Mouse (Mus musculus) forebrain, embryonic 16.5 days (tissue): ENCODE results near the gene Psmd4. TPM values are rescaled to one million over a fixed set of nuclear protein-coding genes. Genes with fewer than 3 reads are reported as not detected.

Experiments used
- ATAC-seq: fragments of 200-750 bp; cut with Nextera tagmentation; 2 replicates; pipeline ENCODE4 v1.8.0; 2017; ENCODE audit warnings: mild to moderate bottlenecking, moderate library complexity
- H3K27ac ChIP-seq: fragments of 300-500 bp; sonication (generic); 2 replicates; pipeline ENCODE4 v1.5.1; 2014; ENCODE audit warnings: low read length, control low read depth
- H3K27me3 ChIP-seq: fragments of 300-500 bp; sonication (generic); replicated peaks from 2 replicates; pipeline ENCODE4 v1.6.1; 2014; ENCODE audit warnings: low read length; ENCODE audit not compliant: control insufficient read depth, insufficient read depth
- H3K36me3 ChIP-seq: fragments of 300-500 bp; sonication (generic); 2 replicates; pipeline ENCODE4 v1.6.1; 2014; ENCODE audit not compliant: control insufficient read depth, insufficient read depth
- H3K4me1 ChIP-seq: fragments of 300-500 bp; sonication (generic); replicated peaks from 2 replicates; pipeline ENCODE4 v1.6.1; 2014; ENCODE audit warnings: low read length; ENCODE audit not compliant: control insufficient read depth, insufficient read depth
- H3K4me2 ChIP-seq: fragments of 300-500 bp; sonication (generic); 2 replicates; pipeline ENCODE4 v1.6.1; 2014; ENCODE audit warnings: mild to moderate bottlenecking, low read length, control low read depth
- H3K4me3 ChIP-seq: fragments of 300-500 bp; sonication (generic); replicated peaks from 2 replicates; pipeline ENCODE4 v1.5.1; 2014; ENCODE audit warnings: mild to moderate bottlenecking, low read length, control low read depth
- H3K9ac ChIP-seq: fragments of 300-500 bp; sonication (generic); replicated peaks from 2 replicates; pipeline ENCODE4 v1.6.1; 2014; ENCODE audit warnings: low read depth, low read length, control low read depth
- H3K9me3 ChIP-seq: fragments of 300-500 bp; sonication (generic); 2 replicates; pipeline ENCODE4 v1.6.1; 2016; ENCODE audit warnings: low read length; ENCODE audit not compliant: control insufficient read depth
- WGBS: fragments of 180-500 bp; shearing (Covaris S2); extraction: QIAGEN DNeasy Blood & Tissue Kit; methylation state at CpG from one replicate; pipeline ENCODE4 v1.1.7; 2014; 5-methylcytosine and 5-hydroxymethylcytosine counted together
- polyA plus RNA-seq: library from polyadenylated mRNA; unstranded; fragments of >200 nt; fragmentation: Nextera tagmentation; extraction: Ambion mirVana; gene quantifications from 2 replicates; pipeline ENCODE4 v1.2.1, GENCODE M21; 2015

Psmd4 gene
- polyA plus RNA-seq, 1 experiment from 2014 or later = 291 TPM

DNA sequence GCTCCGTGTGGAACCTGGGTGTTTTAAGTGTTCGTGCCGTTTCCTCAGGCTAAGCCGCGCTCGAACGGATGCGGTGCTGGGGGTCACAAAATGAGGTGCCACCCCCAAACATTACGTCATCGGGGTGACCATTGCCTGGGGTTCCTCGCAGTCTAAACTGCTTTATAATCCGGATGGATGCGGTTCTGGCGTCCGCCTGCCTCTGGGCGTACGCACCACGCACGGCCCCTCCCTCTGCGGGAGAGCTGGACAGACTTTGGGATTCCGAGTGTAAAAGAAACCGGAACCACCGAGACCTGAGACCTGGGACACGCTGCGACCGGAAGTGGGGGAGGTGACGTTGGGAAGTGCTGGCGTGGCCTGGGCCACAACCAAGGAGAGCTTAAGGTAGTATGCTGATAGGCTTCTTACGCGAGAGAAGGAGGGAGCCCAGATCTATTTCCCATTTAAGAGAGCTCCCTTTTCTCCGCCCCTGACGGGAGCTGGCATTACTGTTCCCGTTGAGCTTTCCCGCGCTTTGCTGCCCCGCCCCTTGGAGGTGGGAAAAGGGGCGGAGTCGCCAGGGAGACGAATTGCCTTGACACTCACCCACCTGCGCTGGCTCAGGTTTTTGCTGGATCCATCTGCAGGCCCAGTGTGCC, 26.4 kb downstream of the Psmd4 start:
- Histone ChIP-seq H3K27ac (peak overlapping the region; percentile 97), H3K27me3 (no peaks in the 10 kb centered on the region), H3K9me3 (no peaks in the 10 kb centered on the region), H3K4me2 (peak overlapping the region; percentile 82), H3K4me3 (peak overlapping the region; percentile 86), H3K4me1 (peaks cover 24% of the 10 kb centered on the region), H3K36me3 (peaks cover 12% of the 10 kb centered on the region), H3K9ac (peak overlapping the region; percentile 75)
- under 1% methylated on average over 40 of the region's 40 CpGs for WGBS
- peak; percentile 61 for ATAC-seq

DNA sequence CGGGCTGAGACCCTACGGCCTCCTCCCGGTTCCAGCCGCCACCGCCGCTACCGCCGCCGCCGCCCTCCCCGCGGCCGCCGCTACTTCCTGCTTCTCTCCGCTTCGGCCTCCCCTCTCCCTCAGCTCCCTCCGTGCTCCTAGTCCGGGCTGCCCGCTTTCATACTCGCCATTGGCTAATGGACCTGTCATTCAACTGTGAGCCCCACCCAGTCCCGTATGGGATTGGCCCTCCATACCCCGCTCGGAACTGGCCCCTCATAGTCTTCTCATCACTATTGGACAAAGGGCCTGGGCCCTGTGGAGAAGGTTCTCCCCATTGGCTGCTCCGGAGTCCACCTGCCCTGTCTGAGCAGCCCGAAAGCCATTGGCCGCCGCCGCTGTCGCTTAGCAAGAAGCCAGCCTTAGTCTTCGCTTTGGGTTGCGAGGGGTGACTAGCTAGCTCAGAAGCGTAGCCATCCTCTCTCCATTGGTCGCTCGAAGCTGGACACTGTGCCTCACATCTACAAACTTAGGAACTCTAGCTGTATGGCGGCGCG, 27.0 kb downstream of the Psmd4 start, which contains the start of gene Zfp687:
TSS of gene Zfp687 (minus strand) at position 112 of the 536 bp plus-strand sequence.
- WGBS = 0% methylated on average over 36 of the region's 37 CpGs
- Histone ChIP-seq H3K27ac (peak within 1 kb of the TSS; percentile 97), H3K36me3 (peaks cover 17% of the 10 kb centered on the region), H3K9ac (peak within 1 kb of the TSS; percentile 76), H3K4me2 (peak within 1 kb of the TSS; percentile 82), H3K4me3 (peak within 1 kb of the TSS; percentile 86), H3K27me3 (no peaks in the 10 kb centered on the region), H3K9me3 (no peaks in the 10 kb centered on the region), H3K4me1 (peaks cover 24% of the 10 kb centered on the region)
- ATAC-seq = peak; percentile 99

DNA sequence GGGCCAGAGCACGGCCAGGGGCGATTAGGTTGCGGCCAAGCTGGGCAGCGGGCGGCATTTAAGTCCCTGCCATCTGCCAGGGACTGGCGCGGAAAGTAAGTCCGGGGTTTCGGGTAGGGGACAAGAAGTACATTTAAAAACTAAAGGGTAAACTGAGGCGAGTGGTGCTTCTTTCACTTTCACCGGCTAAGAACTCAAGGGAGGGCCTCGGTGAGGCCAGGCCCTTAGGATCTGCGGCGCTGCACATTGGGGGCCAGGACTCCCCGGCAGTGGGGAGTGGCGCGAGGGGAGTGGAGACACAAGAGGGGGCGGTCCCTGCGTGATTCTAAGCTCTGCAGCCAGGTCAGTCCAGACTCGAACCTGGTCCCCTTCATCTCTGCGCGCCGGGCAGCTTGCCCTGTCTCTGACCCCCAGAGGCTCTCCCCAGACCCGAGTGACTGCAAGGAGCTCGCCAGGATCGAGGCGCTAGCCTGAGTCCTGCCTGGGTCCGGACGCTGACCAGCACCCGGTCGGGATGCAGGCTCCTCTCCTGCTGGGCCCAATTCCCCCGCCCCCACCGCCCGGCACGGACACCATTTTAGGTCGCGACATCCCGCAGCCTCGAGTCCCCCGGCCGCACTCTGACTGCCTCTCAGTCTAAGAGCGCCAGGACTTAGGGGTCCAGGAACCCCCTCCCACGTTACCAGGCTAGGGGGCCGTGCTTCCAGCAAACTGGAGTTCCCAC, 27.8 kb downstream of the Psmd4 start:
- Histone ChIP-seq H3K27ac (peak overlapping the region; percentile 69), H3K36me3 (peaks cover 17% of the 10 kb centered on the region), H3K4me3 (peak overlapping the region; percentile 86), H3K27me3 (no peaks in the 10 kb centered on the region), H3K9ac (peak overlapping the region; percentile 76), H3K4me2 (peak overlapping the region; percentile 76), H3K4me1 (peaks cover 24% of the 10 kb centered on the region), H3K9me3 (no peaks in the 10 kb centered on the region)
- peak; percentile 2; the same call in 1 of the 2 replicates for ATAC-seq
- WGBS = under 1% methylated on average over 44 of the region's 44 CpGs

DNA sequence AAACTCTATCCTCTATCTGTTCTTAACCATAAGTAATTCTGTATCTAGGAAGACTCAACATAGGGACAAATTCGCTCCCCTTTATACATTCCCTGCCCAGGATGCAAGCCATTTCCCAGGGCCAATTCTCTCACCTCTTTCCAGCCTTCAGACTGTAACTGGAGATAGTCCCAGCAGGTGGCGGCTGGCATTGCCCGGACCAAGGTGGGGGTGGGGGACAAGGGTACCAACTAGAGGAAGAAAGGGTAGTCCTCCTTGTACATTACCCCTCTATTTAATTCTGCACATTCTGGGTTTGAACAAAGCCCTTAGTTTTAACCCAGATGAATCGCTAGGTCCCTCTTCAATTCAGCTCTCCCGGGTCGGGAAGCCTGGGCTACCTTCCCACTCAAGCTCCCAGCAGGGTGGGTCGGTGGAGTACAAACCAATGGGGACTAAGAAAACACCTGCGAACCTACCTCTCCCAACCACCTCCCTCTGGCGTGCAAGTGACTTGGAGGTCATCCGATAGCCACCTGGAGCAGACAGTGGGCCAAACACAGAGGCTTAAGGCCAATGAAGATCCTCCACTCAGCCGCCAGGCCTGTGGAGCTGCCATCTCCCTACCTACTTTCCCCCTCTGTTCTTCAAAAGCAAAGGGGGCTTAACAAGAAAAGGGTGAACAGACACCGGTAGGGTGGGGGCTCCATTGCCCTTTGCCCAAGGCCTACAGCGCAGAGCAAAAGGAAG, 28.6 kb downstream of the Psmd4 start:
- Histone ChIP-seq H3K9me3 (no peaks in the 10 kb centered on the region), H3K4me3 (peak overlapping the region; percentile 86), H3K4me1 (peaks cover 24% of the 10 kb centered on the region), H3K36me3 (peaks cover 22% of the 10 kb centered on the region), H3K27ac (no peak overlapping the region), H3K9ac (peak overlapping the region; percentile 76), H3K4me2 (peak overlapping the region; percentile 76), H3K27me3 (no peaks in the 10 kb centered on the region)
- WGBS = 9% methylated on average over 13 of the region's 13 CpGs
- ATAC-seq = no peak

DNA sequence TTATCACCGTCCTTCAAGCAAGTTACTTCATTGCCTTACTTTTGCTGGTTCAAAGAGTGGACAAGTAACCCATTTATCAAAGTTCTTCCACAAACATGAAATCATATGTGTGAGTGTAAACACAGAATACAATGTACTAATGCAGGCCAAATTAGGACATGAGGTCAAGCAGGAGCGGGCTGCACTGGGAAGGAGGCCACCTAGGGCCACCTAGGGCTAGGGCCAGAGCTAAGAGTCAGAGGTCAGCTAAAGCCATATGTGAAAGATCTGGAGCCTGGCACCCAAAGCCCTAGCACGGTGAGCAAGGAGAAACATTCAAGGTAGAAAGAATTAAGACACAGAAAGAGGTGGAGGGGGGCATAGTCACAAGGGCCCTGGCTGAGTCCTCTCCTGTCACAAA, 29.4 kb downstream of the Psmd4 start:
- Histone ChIP-seq H3K9ac (no peak overlapping the region), H3K36me3 (peaks cover 26% of the 10 kb centered on the region), H3K4me3 (no peak overlapping the region), H3K4me1 (peaks cover 24% of the 10 kb centered on the region), H3K4me2 (no peak overlapping the region), H3K27ac (no peak overlapping the region), H3K9me3 (no peaks in the 10 kb centered on the region), H3K27me3 (no peaks in the 10 kb centered on the region)
- no peak for ATAC-seq
- WGBS = 86% methylated on average over 3 of the region's 3 CpGs

DNA sequence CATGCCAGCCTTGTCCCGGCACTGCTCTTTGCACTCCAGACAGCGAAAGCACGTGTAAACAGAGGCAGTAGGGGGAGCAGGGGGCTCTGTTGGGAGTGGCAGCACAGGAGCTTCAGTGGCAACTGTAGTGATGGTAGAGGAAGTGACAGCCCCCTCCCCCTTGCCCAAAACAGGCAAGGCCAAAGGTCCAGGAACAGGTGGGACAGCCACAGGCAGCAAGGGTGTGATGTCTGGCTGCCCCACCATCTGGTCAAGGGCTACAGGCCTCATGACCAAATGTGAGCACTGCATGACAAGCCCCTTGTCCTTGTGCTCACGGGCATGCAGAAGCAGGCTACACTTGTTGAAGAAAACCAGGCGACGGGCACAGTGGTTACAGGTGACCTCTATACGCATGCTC, 32.0 kb downstream of the Psmd4 start:
- 86% methylated on average over 7 of the region's 7 CpGs for WGBS
- Histone ChIP-seq H3K27me3 (no peaks in the 10 kb centered on the region), H3K4me3 (no peak overlapping the region), H3K4me1 (peaks cover 16% of the 10 kb centered on the region), H3K9ac (no peak overlapping the region), H3K4me2 (no peak overlapping the region), H3K27ac (no peak overlapping the region), H3K36me3 (peaks cover 38% of the 10 kb centered on the region), H3K9me3 (no peaks in the 10 kb centered on the region)
- no peak for ATAC-seq

DNA sequence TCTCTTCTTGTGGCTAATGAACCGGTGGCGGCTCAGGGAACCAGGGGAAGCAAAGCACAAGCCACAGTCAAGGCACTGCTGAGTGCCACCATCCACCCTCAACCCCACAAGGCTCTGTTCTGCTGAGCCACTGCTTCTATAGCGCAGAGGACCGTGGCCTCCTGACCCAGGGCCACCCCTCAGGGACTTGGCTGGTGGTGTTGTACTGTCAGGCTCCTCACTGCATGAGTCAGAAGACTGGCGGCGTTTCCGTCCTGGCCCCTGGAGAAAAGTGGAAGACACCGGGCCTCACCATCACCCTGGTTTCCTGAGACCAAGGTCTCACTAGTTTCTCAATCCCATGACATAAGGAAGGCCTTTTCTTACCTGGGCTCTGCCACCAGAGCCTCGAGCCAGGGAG, 34.7 kb downstream of the Psmd4 start:
- Histone ChIP-seq H3K27ac (no peak overlapping the region), H3K4me1 (no peaks in the 10 kb centered on the region; the same call in 1 of the 2 replicates), H3K36me3 (peaks cover 47% of the 10 kb centered on the region), H3K9ac (no peak overlapping the region), H3K27me3 (no peaks in the 10 kb centered on the region), H3K4me2 (no peak overlapping the region), H3K4me3 (no peak overlapping the region), H3K9me3 (no peaks in the 10 kb centered on the region)
- ATAC-seq = no peak
- WGBS = 81% methylated on average over 9 of the region's 9 CpGs

DNA sequence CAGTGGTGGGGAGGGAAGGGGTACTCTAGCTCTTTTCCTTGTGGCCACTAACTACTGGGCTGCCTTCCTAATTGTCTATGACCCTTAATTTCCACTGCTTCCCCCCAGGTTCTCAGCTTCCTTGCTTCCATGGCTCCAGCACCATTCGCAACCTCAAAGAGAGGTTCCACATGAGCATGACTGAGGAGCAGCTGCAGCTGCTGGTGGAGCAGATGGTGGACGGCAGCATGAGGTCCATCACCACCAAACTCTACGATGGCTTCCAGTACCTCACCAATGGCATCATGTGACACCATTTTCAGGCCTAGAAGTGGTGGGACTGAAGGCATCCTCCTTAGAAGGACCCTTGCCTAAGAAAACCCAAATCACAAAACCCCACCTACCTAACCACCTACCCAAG, 36.8 kb downstream of the Psmd4 start:
- Histone ChIP-seq H3K4me3 (no peak overlapping the region), H3K36me3 (peaks cover 34% of the 10 kb centered on the region)
- 88% methylated on average over 3 of the region's 3 CpGs for WGBS

DNA sequence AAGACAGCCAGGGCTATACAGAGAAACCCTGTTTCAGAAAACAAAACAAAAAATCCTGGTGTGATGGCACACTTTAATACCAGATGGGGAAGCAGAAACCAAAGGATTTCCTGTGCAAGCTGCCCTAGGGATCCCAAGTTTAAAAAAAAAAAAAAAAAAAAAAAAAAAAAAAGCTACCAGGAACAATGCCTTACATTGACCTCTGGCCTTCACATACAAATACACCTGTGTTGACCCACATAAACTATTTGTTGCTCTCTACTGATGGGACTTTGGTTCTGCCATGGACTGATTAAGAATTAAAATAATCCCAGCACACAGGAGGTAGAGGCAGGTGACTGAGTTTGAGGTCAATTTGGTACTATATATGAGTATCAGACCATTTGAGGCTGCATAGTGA, 39.1 kb downstream of the Psmd4 start:
- no peak for ATAC-seq
- Histone ChIP-seq H3K36me3 (peaks cover 42% of the 10 kb centered on the region), H3K27me3 (no peaks in the 10 kb centered on the region), H3K9me3 (no peaks in the 10 kb centered on the region), H3K4me1 (no peaks in the 10 kb centered on the region; the same call in 1 of the 2 replicates), H3K27ac (no peak overlapping the region), H3K4me2 (no peak overlapping the region), H3K9ac (no peak overlapping the region), H3K4me3 (no peak overlapping the region)

More for the DNA sequence above, 36.8 kb downstream of the Psmd4 start:
- Histone ChIP-seq H3K9ac (no peak overlapping the region), H3K9me3 (no peaks in the 10 kb centered on the region), H3K4me2 (no peak overlapping the region), H3K27ac (no peak overlapping the region), H3K4me1 (no peaks in the 10 kb centered on the region; the same call in 1 of the 2 replicates), H3K27me3 (no peaks in the 10 kb centered on the region)
- no peak for ATAC-seq
